Mouse (Mus musculus): ENCODE results near the gene Nabp1. TPM values are rescaled to one million over a fixed set of nuclear protein-coding genes. Genes with fewer than 3 reads are reported as not detected.
A peak's percentile ranks its signal among the peaks of the same experiment; 100 is the strongest.

Gene Nabp1
- total RNA-seq (2012; rRNA removed) (10.0 and 11.7 TPM in 2 replicates), polyA plus RNA-seq (2012; ENCODE audit: insufficient read depth in 1 of 2, insufficient read length in 2 of 2, low read depth in 1 of 2, low replicate concordance in 2 of 2, missing spikeins in 1 of 2) (1 to 10 TPM in 1 of 2 experiments, not detected in 1; 5.4 TPM)

DNA sequence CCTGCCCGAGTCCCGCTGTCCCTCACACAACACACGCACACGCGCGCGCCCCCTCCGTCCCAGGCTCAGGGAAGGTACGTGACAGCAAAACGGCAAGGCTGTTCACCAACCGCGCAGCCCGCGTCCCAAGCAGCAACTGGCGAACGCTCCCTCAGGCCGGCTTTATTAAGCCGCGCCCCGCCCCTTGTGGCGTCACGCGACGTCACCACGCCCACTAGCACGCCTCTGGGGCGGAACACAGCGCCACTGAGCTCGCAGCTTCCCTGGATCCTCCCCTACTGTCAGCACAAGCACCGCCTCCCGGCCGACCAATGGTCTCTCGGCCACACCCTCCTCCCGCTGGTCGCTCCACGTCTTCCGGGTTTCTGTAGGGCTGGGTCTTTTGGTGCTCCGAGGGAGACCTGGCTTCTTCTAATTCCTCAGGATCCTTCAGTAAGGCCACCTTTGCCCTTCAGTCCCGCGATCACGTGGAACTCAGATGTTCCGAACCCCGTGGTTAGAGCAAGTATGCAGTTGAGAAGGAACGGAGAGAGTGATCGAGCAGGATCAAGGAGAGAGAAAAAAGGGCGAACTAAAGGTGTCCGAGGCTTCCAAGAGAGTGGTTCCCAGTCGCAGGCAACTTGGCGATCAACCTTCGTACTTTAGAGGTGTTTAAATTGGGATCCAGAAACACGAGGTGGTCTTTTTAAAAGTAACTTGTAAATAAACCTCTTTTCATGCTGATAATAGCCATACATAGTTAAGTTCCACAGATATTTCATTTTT is at the start of gene Nabp1:
TSS of gene Nabp1 (minus strand) at position 164 of the 765 bp plus-strand sequence.
- peak within 1 kb of the TSS; percentile 93 for H3K9ac ChIP-seq (ENCODE audit: control insufficient read depth, low read depth, low read length, poor library complexity, severe bottlenecking)
- peak within 1 kb of the TSS; percentile 79 for H3K27ac ChIP-seq (ENCODE audit: control insufficient read depth, low read depth, low read length)
- DNase-seq (ENCODE audit: low read depth, low spot score), result peak; percentile 98
- peaks cover 6 to 14% of the 10 kb centered on the region in 2 experiments for H3K4me1 ChIP-seq (ENCODE audit: control insufficient read depth in 1 of 2, insufficient read depth in 2 of 2, low read length in 2 of 2)
- H3K4me3 ChIP-seq (ENCODE audit: control insufficient read depth in 1 of 2, insufficient read depth in 1 of 2, low read depth in 2 of 2, low read length in 2 of 2), result peak within 1 kb of the TSS; percentile 69 to 92
- H3K36me3 ChIP-seq (ENCODE audit: control insufficient read depth in 1 of 2, insufficient read depth in 2 of 2, low read length in 2 of 2), result peaks cover 0 to 25% of the 10 kb centered on the region in 2 experiments; a peak in 2 of 4 replicates
- H3K9me3 ChIP-seq (replicated peaks; ENCODE audit: insufficient read depth, low read length), result no peaks in the 10 kb centered on the region
- TF ChIP-seq NELFE (IDR thresholded peaks at IDR 0.05; ENCODE audit: low read depth, low read length) (peak; percentile 100), HCFC1 (IDR thresholded peaks at IDR 0.05; ENCODE audit: low read depth, low read length) (peak; percentile 70), CTCF (IDR thresholded peaks at IDR 0.05 in 2 of 3, conservative IDR thresholded peaks at IDR 0.05 in 1 of 3; ENCODE audit: control insufficient read depth in 1 of 3, insufficient read depth in 1 of 3, low read depth in 2 of 3, low read length in 3 of 3, poor library complexity in 1 of 3, severe bottlenecking in 1 of 3) (no peak), EP300 (IDR thresholded peaks at IDR 0.05; ENCODE audit: low read depth in 1 of 2, low read length in 2 of 2) (no peak; a peak in 1 of 4 replicates), USF1 (IDR thresholded peaks at IDR 0.05; ENCODE audit: low read depth, low read length) (peak; percentile 79), USF2 (IDR thresholded peaks at IDR 0.05; ENCODE audit: borderline replicate concordance in 1 of 2, insufficient read depth in 1 of 2, low read depth in 1 of 2, low read length in 2 of 2) (no peak), POLR2A (IDR thresholded peaks at IDR 0.05; ENCODE audit: control insufficient read depth in 1 of 2, insufficient read depth in 1 of 2, low read depth in 1 of 2, low read length in 2 of 2, poor library complexity in 1 of 2) (peak; percentile 100), MXI1 (IDR thresholded peaks at IDR 0.05; ENCODE audit: low read depth, low read length) (peak; percentile 70; the same call in 1 of the 2 replicates), TAL1 (IDR thresholded peaks at IDR 0.05; ENCODE audit: low read length) (no peak), SIN3A (IDR thresholded peaks at IDR 0.05; ENCODE audit: low read length) (peak; percentile 77), POLR2AphosphoS5 (IDR thresholded peaks at IDR 0.05; ENCODE audit: borderline replicate concordance, low read depth, low read length) (peak; percentile 97), ETS1 (IDR thresholded peaks at IDR 0.05; ENCODE audit: low read depth, low read length) (peak; percentile 34; the same call in 1 of the 2 replicates), ZMIZ1 (IDR thresholded peaks at IDR 0.05; ENCODE audit: low read depth, low read length) (peak; percentile 100), POLR2AphosphoS2 (IDR thresholded peaks at IDR 0.05; ENCODE audit: low read length) (peak; percentile 99), MAX (IDR thresholded peaks at IDR 0.05; ENCODE audit: low read length) (peak; percentile 75; the same call in 1 of the 2 replicates), SMC3 (IDR thresholded peaks at IDR 0.05; ENCODE audit: low read depth, low read length) (no peak), RAD21 (IDR thresholded peaks at IDR 0.05; ENCODE audit: low read depth, low read length) (no peak), TCF12 (IDR thresholded peaks at IDR 0.05; ENCODE audit: low read depth, low read length) (no peak; the same call in 1 of the 2 replicates), BHLHE40 (IDR thresholded peaks at IDR 0.05; ENCODE audit: borderline replicate concordance, low read depth, low read length) (peak; percentile 66), MYC (IDR thresholded peaks at IDR 0.05; ENCODE audit: low read depth, low read length) (0 out of 2 replicates have a peak, but pooled peaks have one; percentile 48), TBP (IDR thresholded peaks at IDR 0.05; ENCODE audit: low read depth, low read length) (peak; percentile 98), ELF1 (IDR thresholded peaks at IDR 0.05; ENCODE audit: low read depth, low read length) (peak; percentile 98)
- peaks cover 4% of the 10 kb centered on the region; the same call in 1 of the 2 replicates for H3K79me2 ChIP-seq (ENCODE audit: control insufficient read depth, insufficient read depth, low read length, poor library complexity)
- H3K27me3 ChIP-seq (ENCODE audit: control insufficient read depth in 1 of 2, insufficient read depth in 2 of 2, low read length in 2 of 2), result no peaks in the 10 kb centered on the region

All from MEL (cell line).